Mouse (Mus musculus): ENCODE measurements around the gene Lhx6. TPM values are rescaled to one million over a fixed set of nuclear protein-coding genes. Genes with fewer than 3 reads are reported as not detected.

Gene Lhx6
- polyA plus RNA-seq, 1 experiment from 2014 or later, result 6.4 TPM

DNA sequence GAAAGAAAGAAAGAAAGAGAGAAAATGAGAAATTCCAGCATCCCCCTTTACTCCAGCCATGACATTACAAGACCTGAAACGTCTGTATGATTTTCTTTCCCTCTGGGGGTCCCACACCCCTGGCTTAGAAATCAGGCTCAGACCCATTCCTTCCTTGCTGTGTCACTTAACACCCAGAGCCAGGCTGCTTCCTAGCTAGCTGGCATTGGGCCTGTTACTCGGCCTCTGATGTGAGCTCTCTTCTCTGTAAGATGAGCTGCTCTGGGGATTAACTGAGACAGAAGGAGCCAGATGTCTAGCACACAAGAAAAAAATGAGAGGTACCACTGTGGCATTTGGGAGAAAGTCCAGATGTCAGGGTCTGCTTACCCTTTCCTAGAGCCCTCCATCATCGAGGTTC is 49.0 kb downstream of the Lhx6 start:
- Histone ChIP-seq H3K9me3 (no peaks in the 10 kb centered on the region), H3K27ac (no peak overlapping the region), H3K4me1 (no peaks in the 10 kb centered on the region), H3K9ac (no peak overlapping the region), H3K36me3 (no peaks in the 10 kb centered on the region), H3K4me3 (no peak overlapping the region), H3K27me3 (no peaks in the 10 kb centered on the region), H3K4me2 (no peak overlapping the region)
- 41% methylated on average over 3 of the region's 3 CpGs for WGBS
- no peak for ATAC-seq (ENCODE audit: borderline replicate concordance, extremely low read depth, low FRiP score, low TSS enrichment)

DNA sequence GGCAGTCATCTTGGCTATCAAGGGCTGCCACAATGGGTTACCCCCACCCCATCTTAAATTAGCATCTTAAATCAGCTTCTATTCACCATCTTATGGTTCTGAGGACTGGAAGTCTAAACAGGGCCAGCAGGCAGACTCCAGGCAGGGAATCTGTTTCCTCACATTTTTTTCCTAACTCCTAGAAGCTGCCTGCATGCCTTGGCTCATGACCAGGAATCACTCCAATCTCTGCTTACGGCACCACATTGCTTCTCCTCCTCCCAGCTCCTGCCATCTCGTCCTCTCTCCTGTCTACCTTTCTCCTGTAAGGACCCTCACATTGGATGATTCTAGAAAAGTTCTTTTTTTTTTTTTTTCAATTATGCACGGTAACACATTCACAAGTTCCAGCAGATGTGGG is 52.0 kb downstream of the Lhx6 start:
- Histone ChIP-seq H3K4me3 (no peak overlapping the region), H3K36me3 (no peaks in the 10 kb centered on the region), H3K9ac (no peak overlapping the region), H3K27ac (no peak overlapping the region), H3K27me3 (no peaks in the 10 kb centered on the region), H3K4me2 (no peak overlapping the region), H3K9me3 (no peaks in the 10 kb centered on the region), H3K4me1 (peaks cover 3% of the 10 kb centered on the region)
- WGBS, result 33% methylated on average over 3 of the region's 3 CpGs
- ATAC-seq (ENCODE audit: borderline replicate concordance, extremely low read depth, low FRiP score, low TSS enrichment), result no peak

DNA sequence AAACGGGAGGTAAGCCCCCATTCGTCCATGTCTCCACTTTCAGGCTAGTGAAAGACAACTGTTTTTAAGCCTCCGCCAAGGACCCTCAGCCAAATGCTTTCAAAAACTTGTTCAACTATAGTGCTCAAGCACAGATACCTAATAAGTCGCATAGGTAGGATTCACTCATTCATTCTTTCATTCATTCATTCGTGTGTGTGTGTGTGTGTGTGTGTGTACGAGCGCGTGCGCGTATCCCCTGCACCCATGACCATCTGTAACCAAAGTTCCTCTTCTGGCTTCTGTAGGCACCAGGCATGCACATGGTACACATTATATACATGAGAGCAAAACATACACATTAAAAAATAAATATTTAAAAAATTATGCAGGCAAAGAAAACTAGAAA is 55.6 kb downstream of the Lhx6 start:
- peak overlapping the region; percentile 58 for H3K4me2 ChIP-seq
- peak overlapping the region; percentile 68 for H3K4me3 ChIP-seq
- ATAC-seq (ENCODE audit: borderline replicate concordance, extremely low read depth, low FRiP score, low TSS enrichment), result peak; percentile 13; the same call in 1 of the 2 replicates
- H3K27me3 ChIP-seq, result no peaks in the 10 kb centered on the region
- H3K4me1 ChIP-seq, result peaks cover 6% of the 10 kb centered on the region
- H3K9ac ChIP-seq, result no peak overlapping the region
- 44% methylated on average over 10 of the region's 10 CpGs for WGBS
- peaks cover 4% of the 10 kb centered on the region; the same call in 1 of the 2 replicates for H3K36me3 ChIP-seq
- no peak overlapping the region for H3K27ac ChIP-seq
- H3K9me3 ChIP-seq, result no peaks in the 10 kb centered on the region

DNA sequence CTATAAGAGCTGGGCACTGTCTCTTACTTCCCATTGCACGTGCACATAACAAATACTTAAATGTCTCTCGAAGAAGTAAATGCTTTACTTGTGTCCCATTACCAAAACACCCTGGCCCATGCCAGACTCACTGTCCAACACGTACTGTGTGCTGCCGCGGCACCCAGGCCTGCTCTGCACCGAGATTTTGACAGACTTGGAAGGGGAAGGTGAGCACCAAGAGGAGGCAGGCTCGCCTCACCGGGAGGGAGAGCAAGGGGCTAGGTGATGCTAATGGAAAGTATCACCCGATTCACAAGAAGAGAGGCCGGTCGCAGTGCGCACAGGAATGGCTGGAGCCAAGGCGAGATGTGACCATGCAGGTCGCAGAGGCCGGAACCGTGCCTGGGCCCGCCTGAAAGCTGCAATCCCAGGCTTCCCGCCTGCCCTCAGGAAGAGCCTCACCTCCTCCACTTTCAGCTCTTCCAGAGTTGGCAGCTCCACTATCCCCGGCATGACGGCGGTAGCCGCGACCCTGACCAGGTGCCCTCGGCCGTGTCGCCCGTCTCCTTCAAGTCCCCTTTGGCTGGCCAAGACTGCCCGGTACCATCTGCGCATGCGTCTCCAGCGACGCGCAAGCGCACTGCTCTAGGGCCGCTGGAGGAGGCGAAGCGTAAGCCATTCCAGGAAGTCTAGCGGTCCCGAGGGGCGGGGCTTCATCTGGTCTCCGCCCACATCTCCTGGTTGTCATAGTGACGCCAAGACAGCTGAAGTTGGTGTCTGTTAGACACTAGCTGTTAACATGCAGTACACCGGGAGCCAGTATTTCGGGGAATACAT is 56.3 kb downstream of the Lhx6 start, which contains the start of the genes Ndufa8 and Morn5:
Gene Ndufa8 (minus strand): TSS at position 659 of the 819 bp plus-strand sequence.
Gene Morn5 (plus strand): TSS at position 711 of the 819 bp plus-strand sequence.
- Histone ChIP-seq H3K36me3 (peaks cover 8% of the 10 kb centered on the region), H3K4me1 (peaks cover 6% of the 10 kb centered on the region), H3K27me3 (no peaks in the 10 kb centered on the region), H3K9ac (peak within 1 kb of the TSS; percentile 83), H3K9me3 (no peaks in the 10 kb centered on the region), H3K27ac (no peak within 1 kb of the TSS), H3K4me2 (peak within 1 kb of the TSS; percentile 58), H3K4me3 (peak within 1 kb of the TSS; percentile 68)
- under 1% methylated on average over 44 of the region's 44 CpGs for WGBS
- peak; percentile 98 for ATAC-seq (ENCODE audit: borderline replicate concordance, extremely low read depth, low FRiP score, low TSS enrichment)

DNA sequence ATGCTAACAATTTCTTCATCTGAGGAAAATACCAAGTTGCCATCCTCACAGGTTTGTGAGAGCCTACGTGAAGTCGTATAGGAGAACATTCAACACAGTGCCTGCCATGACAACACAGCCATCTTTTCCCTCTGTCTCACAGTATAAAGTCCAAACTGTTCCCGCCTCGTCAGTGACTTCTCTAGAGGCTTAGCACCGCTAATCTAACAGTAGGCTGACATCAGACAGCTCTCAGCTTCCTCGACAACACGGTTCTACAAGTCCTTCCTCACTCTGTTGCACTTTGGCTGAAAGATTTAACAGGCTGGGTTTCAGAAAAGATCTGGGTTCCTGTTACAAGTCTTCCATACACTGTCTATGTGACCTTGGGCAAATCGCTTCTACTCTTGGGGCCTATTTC is 57.0 kb downstream of the Lhx6 start:
- H3K36me3 ChIP-seq, result peaks cover 14% of the 10 kb centered on the region
- WGBS, result 54% methylated on average over 8 of the region's 8 CpGs
- H3K4me2 ChIP-seq, result peak overlapping the region; percentile 58
- ATAC-seq (ENCODE audit: borderline replicate concordance, extremely low read depth, low FRiP score, low TSS enrichment), result no peak
- H3K4me3 ChIP-seq, result peak overlapping the region; percentile 68
- no peaks in the 10 kb centered on the region for H3K27me3 ChIP-seq
- no peak overlapping the region for H3K27ac ChIP-seq
- no peaks in the 10 kb centered on the region for H3K9me3 ChIP-seq
- peaks cover 6% of the 10 kb centered on the region for H3K4me1 ChIP-seq
- H3K9ac ChIP-seq, result peak overlapping the region; percentile 83

DNA sequence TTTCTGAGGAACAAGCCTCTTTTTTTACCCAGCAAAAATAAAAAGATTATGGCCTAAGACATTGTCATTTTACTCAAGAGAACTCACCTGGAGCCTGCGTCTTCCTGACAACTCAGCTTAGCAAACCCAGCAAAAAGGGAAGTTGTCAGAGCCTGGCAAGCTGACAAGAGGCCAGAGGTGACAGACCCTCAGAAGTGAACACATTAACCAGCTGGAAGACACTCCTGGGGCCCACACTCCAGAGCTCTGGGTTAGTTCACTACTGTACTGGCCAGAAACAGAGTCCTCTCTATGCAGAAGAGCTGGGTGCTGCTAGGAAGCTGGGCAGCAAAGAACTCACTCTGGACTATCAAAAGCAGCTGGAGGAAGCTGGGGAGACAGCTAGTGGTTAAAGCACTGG is 64.3 kb downstream of the Lhx6 start:
- Histone ChIP-seq H3K36me3 (peaks cover 50% of the 10 kb centered on the region), H3K4me3 (no peak overlapping the region), H3K9ac (no peak overlapping the region), H3K4me1 (peaks cover 6% of the 10 kb centered on the region; the same call in 1 of the 2 replicates), H3K4me2 (no peak overlapping the region), H3K27ac (no peak overlapping the region), H3K9me3 (no peaks in the 10 kb centered on the region), H3K27me3 (no peaks in the 10 kb centered on the region)
- WGBS, result 56% methylated on average over 1 of the region's 1 CpGs
- no peak for ATAC-seq (ENCODE audit: borderline replicate concordance, extremely low read depth, low FRiP score, low TSS enrichment)

DNA sequence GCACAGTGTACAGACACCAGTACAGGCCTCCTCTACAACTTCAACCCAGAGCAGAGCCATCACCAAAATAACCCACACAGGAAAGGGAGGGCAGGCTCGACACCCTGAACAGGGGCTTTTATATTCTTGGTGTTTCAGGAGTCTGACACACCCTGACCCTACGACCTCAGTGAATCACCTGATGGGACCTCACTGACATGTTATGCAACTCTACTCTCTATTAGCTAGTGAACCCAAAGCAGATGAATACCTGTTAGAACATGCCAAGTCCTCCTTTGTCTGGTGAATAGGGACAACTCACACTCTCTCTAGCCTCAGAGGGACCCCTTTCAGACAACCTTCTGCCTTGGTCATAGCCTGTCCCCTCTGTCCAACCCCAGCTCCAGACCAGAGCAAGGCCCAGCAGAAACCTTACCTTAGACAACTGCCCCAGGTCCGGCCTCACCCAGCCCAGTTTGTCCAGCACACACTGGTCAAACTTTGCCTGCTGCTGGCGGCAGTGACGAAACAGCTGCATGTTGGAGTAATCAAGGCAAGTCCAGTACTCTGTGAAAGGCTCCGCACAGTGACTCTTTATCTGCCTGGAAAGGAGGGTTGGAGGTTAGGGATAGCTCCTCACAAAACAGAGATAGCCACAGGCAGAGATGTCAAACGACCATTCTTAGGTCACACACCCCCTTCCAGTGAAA is 65.8 kb downstream of the Lhx6 start:
- 76% methylated on average over 7 of the region's 7 CpGs for WGBS
- Histone ChIP-seq H3K4me3 (no peak overlapping the region), H3K36me3 (peaks cover 53% of the 10 kb centered on the region), H3K9me3 (no peaks in the 10 kb centered on the region), H3K27ac (no peak overlapping the region), H3K9ac (no peak overlapping the region), H3K27me3 (no peaks in the 10 kb centered on the region), H3K4me1 (peaks cover 11% of the 10 kb centered on the region), H3K4me2 (no peak overlapping the region)
- no peak for ATAC-seq (ENCODE audit: borderline replicate concordance, extremely low read depth, low FRiP score, low TSS enrichment)

DNA sequence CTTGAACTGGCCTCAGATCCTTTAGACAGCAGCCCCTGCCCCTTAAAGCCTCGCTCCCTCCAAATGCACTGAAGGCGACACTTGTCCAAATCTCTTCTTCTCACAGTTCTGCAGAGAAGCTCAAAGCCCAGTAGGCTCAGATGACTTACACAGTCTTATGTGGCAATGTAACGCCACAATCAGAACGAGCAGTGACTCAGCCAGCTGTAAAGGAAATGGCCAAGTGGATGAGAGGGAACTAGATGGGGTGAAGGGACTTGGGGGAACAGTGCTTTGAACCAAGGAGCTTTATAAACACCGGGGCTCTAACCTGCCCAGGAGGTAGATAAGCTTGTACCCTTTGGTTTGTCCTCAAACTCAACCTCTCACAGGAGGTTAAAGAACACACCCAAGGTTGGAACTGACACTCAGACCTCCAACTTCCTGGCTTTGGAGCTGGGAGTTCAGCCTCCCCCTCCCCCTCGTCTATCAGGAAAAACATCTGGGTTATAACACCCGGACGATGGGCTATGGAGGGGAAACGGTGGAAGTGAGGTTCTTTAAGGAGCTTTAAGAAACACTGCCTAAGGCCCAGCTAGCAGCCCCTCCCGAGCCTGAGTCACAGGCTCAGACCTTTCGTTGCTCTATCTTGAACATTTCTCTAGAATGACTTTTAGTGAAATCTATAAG is 69.7 kb downstream of the Lhx6 start:
- Histone ChIP-seq H3K4me3 (no peak overlapping the region), H3K4me2 (no peak overlapping the region), H3K4me1 (peaks cover 13% of the 10 kb centered on the region; the same call in 1 of the 2 replicates), H3K36me3 (peaks cover 37% of the 10 kb centered on the region), H3K9ac (no peak overlapping the region), H3K27ac (peak overlapping the region; percentile 45), H3K9me3 (no peaks in the 10 kb centered on the region), H3K27me3 (no peaks in the 10 kb centered on the region)
- 55% methylated on average over 11 of the region's 11 CpGs for WGBS
- no peak for ATAC-seq (ENCODE audit: borderline replicate concordance, extremely low read depth, low FRiP score, low TSS enrichment)

DNA sequence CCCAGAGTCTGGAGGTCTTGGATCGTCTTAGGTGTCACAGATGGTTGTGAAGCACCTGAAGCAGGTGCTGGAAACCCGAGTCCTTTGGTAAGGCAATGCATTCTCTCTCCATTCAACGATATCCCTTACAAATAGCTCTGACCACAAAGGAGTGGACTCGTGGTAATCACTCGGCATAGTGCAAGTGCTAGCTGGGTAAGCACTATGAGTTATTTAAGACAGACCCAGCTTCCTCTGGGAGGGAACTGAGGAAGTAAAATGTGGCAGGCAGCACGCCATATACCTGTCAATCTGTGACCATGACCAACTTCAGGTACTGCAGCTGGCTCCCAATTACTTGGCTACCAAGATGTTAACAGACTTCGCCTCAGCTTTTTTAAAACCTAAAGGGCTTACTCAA is 70.3 kb downstream of the Lhx6 start:
- Histone ChIP-seq H3K27me3 (no peaks in the 10 kb centered on the region), H3K9me3 (no peaks in the 10 kb centered on the region), H3K9ac (no peak overlapping the region), H3K27ac (0 out of 2 replicates have a peak overlapping the region, but pooled peaks have one; percentile 45), H3K4me2 (no peak overlapping the region), H3K36me3 (peaks cover 37% of the 10 kb centered on the region), H3K4me3 (no peak overlapping the region), H3K4me1 (peaks cover 13% of the 10 kb centered on the region; the same call in 1 of the 2 replicates)
- 86% methylated on average over 7 of the region's 7 CpGs for whole genome bisulfite sequencing
- ATAC-seq (ENCODE audit: borderline replicate concordance, extremely low read depth, low FRiP score, low TSS enrichment), result no peak

DNA sequence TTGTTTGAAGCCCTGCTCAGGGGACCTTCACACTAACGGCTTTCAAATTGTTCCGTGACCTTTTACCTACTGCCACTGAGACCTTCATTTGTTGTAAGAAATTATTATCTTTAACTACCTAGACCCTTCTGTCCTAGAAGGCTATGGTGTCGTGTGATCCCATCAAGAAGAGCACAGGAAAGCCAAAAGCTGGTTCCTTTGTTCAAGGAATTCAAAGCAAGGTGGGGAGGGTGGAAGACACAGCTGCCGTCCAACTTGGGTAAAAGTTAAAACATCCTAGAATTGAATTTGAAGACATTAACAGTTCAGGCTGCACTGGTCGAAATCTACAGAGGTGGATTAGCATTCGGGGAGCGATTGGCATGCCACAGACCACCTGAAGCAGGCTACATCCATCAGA is 71.2 kb downstream of the Lhx6 start:
- Histone ChIP-seq H3K4me1 (peaks cover 13% of the 10 kb centered on the region; the same call in 1 of the 2 replicates), H3K4me2 (no peak overlapping the region), H3K27me3 (no peaks in the 10 kb centered on the region), H3K36me3 (peaks cover 32% of the 10 kb centered on the region), H3K9ac (no peak overlapping the region), H3K9me3 (no peaks in the 10 kb centered on the region), H3K4me3 (no peak overlapping the region), H3K27ac (no peak overlapping the region)
- WGBS, result 67% methylated on average over 7 of the region's 7 CpGs
- ATAC-seq (ENCODE audit: borderline replicate concordance, extremely low read depth, low FRiP score, low TSS enrichment), result no peak

DNA sequence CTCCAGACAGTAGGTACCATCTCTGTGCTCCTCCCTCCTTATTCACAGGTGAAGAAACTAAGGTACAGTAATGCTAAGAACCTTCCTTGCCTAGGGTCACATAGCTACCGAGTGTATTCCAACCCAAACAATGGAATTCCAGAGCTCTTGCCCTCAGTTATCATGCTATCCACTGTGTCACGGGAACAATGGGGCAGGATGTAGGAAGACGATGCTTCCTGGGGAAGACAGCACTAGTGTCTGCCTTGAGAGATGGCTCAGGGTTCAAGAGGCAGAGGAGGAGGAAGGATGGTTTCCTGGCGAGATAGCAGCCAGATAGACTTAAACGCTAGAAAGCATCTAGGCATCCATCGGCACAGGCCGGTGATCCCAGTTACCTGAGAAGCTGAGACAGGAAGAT is 72.3 kb downstream of the Lhx6 start:
- peaks cover 13% of the 10 kb centered on the region; the same call in 1 of the 2 replicates for H3K4me1 ChIP-seq
- no peak overlapping the region for H3K9ac ChIP-seq
- no peaks in the 10 kb centered on the region for H3K9me3 ChIP-seq
- H3K4me2 ChIP-seq, result no peak overlapping the region
- ATAC-seq (ENCODE audit: borderline replicate concordance, extremely low read depth, low FRiP score, low TSS enrichment), result no peak
- 73% methylated on average over 7 of the region's 7 CpGs for WGBS
- no peak overlapping the region for H3K4me3 ChIP-seq
- H3K27me3 ChIP-seq, result no peaks in the 10 kb centered on the region
- H3K36me3 ChIP-seq, result peaks cover 22% of the 10 kb centered on the region
- H3K27ac ChIP-seq, result 0 out of 2 replicates have a peak overlapping the region, but pooled peaks have one; percentile 23

Data from lung, embryonic 15.5 days (tissue).